Mouse (Mus musculus): Measurements from ENCODE around the gene Ldlrad3.

Ldlrad3 gene

GRCm38 (mm10) chr2:102185951-102186561 is at the start of gene Ldlrad3:
Gene Ldlrad3 (minus strand): TSS chr2:102186385.
- DNase-seq (ENCODE audit: low spot score) = peak; percentile 20

- DNase-seq (ENCODE audit: low spot score) = no peak
Observed at GRCm38 (mm10) chr2:102231470-102231869, 45.3 kb upstream of the Ldlrad3 start.

- DNase-seq (ENCODE audit: low spot score) = no peak
Observed at GRCm38 (mm10) chr2:102229126-102229525, 42.9 kb upstream of the Ldlrad3 start.

- DNase-seq (ENCODE audit: low spot score) = no peak
Observed at GRCm38 (mm10) chr2:102228331-102228730, 42.1 kb upstream of the Ldlrad3 start.

- no peak for DNase-seq (ENCODE audit: low spot score)
Observed at GRCm38 (mm10) chr2:102227839-102228238, 41.7 kb upstream of the Ldlrad3 start.

- no peak for DNase-seq (ENCODE audit: low spot score)
Observed at GRCm38 (mm10) chr2:102226274-102226673, 40.1 kb upstream of the Ldlrad3 start.

GRCm38 (mm10) chr2:102223355-102224128 is 37.4 kb upstream of the Ldlrad3 start:
- no peak for DNase-seq (ENCODE audit: low spot score)

- no peak for DNase-seq (ENCODE audit: low spot score)
Observed at GRCm38 (mm10) chr2:102222749-102223148, 36.6 kb upstream of the Ldlrad3 start.

GRCm38 (mm10) chr2:102216817-102217216 is 30.6 kb upstream of the Ldlrad3 start:
- no peak for DNase-seq (ENCODE audit: low spot score)

- no peak for DNase-seq (ENCODE audit: low spot score)
Observed at GRCm38 (mm10) chr2:102212096-102212495, 25.9 kb upstream of the Ldlrad3 start.

GRCm38 (mm10) chr2:102205672-102206399 is 19.7 kb upstream of the Ldlrad3 start:
- DNase-seq (ENCODE audit: low spot score) = no peak

GRCm38 (mm10) chr2:102203478-102203877 is 17.3 kb upstream of the Ldlrad3 start:
- DNase-seq (ENCODE audit: low spot score) = no peak

- no peak for DNase-seq (ENCODE audit: low spot score)
Observed at GRCm38 (mm10) chr2:102202211-102202770, 16.1 kb upstream of the Ldlrad3 start.

GRCm38 (mm10) chr2:102201198-102201948 is 15.2 kb upstream of the Ldlrad3 start:
- no peak for DNase-seq (ENCODE audit: low spot score)

- DNase-seq (ENCODE audit: low spot score) = no peak
Observed at GRCm38 (mm10) chr2:102197332-102197731, 11.1 kb upstream of the Ldlrad3 start.

GRCm38 (mm10) chr2:102196709-102197108 is 10.5 kb upstream of the Ldlrad3 start:
- no peak for DNase-seq (ENCODE audit: low spot score)

GRCm38 (mm10) chr2:102195494-102195893 is 9.3 kb upstream of the Ldlrad3 start:
- no peak for DNase-seq (ENCODE audit: low spot score)

GRCm38 (mm10) chr2:102194247-102194646 is 8.1 kb upstream of the Ldlrad3 start:
- DNase-seq (ENCODE audit: low spot score) = no peak

GRCm38 (mm10) chr2:102192943-102193820 is 7.0 kb upstream of the Ldlrad3 start:
- DNase-seq (ENCODE audit: low spot score) = no peak

GRCm38 (mm10) chr2:102191736-102192135 is 5.6 kb upstream of the Ldlrad3 start:
- no peak for DNase-seq (ENCODE audit: low spot score)

GRCm38 (mm10) chr2:102190956-102191355 is 4.8 kb upstream of the Ldlrad3 start:
- DNase-seq (ENCODE audit: low spot score) = no peak
